Mouse (Mus musculus): ENCODE data around the gene Cd37. TPM values are rescaled to one million over a fixed set of nuclear protein-coding genes. Genes with fewer than 3 reads are reported as not detected.

Cd37 gene
- polyA plus RNA-seq (2017; shearing (Covaris generic)) = 607 TPM

DNA sequence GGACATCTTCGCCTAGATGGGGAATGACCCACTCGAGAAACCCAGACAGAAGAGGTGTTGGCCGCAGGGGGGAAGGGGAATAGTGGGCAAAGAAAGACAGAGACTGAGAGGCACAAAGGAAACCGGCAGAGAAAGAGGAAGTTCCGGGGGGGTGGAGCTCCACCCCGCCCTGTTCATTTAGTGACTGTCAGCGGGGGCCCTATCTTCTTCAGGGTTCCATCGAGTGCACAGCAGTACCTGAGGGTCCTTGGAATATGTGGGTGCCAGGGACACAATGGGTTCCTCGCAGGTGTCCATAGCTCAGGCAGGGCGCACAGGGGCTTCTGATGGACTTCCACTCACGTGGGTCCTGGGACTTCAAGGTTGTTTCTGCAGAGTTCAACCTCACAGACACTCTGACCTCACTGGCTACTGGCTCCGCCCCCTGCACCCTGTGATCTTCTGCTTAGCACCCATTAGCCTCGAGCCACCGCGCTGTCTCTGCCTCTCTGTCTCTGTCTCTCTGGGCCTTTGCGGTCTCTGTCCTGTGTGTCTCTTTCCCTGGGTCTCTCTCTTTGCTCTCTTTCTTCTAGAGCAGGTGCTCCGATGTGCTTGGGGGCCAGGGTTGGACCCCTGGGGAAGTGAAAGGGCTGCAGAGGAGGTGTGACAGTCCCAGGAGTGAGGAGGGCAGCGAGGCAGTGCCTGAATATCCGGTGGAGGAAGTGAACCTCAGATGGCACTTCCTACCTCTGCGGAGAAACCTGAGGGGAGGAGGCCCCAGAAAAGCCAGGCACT, at the start of gene Cd37:
Gene Cd37 (minus strand): TSS at position 393 of the 774 bp plus-strand sequence.

DNA sequence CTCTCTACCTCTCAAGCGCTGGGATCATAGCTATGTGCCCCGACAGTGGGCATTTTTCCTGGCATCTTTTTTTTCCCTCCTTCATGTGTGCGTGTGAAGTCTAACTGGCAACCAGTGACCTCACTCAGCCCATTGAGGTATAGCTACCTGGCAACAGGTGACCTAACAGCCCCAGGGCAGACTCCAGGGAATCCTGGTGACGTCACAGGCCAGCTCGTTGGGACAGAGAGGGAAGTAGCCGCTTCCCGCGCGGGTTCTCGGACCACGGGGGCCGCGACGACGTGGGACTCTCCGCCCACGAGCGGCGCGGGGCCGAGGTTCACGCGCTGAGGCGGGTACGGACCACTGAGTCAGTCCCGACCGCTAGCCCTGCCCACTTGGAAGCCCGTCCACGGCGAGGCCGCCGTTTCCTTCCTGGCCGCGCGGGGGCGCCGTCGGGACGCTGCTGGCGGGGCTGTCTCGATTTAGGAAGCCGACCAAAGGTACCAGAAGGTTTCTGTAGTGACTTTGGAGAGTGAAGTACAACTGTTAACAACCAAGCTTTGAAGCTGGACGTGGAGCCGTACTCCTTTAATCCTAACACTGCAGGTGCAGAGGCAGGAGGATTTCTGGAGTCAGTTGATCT, 38.3 kb upstream of the Cd37 start, which contains the start of gene Slc6a21:
Gene Slc6a21 (plus strand): TSS at position 378 of the 625 bp plus-strand sequence.

DNA sequence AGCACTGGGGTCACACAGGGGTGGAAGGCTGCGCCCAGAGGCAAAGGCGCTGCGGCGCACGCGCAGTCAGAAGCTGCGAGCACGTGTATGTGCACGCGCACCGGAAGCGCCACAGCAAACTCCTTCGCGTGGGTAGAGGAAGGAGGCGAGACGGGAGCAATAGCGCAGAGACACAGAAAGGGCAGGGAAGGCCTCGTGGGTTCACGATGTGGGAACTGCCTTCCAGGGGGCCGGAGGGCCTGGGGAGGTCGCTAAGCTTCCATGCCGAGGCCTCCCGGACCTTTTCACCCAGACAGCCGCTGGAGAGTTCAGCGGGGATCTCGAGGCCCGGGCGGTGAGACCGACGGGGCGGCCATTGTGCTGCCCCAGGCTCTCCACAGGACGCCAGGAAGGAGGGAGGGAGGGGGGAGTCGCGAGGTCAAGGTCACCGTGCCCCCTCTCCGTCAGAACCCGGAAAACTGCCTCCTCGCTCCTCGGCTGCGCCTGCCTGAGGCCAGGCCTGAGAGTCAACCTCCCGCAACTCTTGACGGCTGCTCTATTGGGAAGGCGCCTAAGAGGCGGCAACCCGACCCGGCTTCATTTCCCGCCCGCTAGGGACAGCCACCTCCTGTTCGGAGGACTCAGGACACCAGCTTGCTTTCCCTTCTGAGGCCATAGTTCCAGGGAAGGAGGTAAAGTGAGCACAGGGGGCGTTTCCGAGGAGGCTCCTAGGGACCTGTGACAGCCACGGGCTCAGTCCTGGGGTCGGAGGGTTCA, 1.9 kb upstream of the Cd37 start, which contains the start of gene Slc6a16:
Gene Slc6a16 (plus strand): TSS at position 453 of the 756 bp plus-strand sequence.

DNA sequence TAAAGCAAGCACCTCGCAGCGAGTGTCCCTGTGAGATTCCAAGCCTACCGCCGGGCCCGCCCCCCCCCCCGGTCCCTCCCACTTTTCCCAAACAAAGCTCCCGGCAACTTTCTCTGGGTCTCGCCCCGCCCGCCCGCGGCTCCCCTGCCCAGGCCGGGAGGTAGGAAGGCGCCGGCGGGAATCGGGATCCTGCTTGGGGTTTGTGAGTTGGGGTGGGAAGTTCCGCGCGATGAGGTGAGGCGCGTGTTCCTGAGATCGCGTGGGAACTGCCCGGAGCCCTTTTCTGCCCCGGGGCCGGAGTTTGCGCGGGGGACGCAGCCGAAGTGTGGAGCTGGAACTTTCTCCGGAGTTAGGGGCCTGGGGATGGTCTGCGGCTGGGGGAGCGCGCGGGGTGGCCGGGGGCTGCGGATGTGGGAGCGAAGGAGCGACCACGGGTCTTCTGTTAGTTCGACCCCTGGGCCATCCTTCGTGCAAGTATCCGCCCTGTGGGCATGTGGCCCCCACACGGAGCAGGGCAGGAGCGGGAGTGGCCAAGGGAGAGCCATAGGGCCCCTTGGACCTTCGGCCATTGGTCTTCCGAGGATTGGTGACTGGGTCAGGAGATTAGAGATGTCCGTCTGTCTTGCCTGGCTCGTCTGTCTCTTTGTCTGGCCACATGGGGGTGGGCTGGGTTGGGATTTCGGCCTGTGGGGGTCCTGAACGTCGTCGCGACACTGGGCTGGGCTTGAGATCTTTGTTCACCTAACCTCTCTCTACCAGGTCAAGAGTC, 23.1 kb downstream of the Cd37 start, which contains the start of gene Tead2:
Gene Tead2 (plus strand): TSS at position 81 of the 769 bp plus-strand sequence.

DNA sequence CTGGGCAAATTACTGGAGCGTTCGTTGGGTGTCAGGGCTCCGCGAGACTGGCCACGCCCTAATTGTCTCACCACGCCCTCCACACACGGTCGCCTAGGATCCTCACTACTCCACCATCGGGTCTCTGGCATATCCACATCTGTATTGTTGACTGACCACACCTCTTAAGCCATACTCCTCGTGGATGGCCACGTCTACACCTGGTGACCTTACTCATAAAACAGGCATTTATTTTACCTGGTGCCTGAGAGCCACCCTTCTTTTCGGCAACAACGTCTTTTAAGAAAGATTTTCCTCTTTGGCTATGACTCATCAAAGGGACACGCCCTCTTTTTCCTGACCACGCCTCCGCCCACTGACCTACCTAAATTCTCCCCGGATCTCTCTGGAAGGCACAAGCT, 27.1 kb downstream of the Cd37 start, which contains the start of gene Dkkl1:
Gene Dkkl1 (minus strand): TSS at position 297 of the 401 bp plus-strand sequence.

DNA sequence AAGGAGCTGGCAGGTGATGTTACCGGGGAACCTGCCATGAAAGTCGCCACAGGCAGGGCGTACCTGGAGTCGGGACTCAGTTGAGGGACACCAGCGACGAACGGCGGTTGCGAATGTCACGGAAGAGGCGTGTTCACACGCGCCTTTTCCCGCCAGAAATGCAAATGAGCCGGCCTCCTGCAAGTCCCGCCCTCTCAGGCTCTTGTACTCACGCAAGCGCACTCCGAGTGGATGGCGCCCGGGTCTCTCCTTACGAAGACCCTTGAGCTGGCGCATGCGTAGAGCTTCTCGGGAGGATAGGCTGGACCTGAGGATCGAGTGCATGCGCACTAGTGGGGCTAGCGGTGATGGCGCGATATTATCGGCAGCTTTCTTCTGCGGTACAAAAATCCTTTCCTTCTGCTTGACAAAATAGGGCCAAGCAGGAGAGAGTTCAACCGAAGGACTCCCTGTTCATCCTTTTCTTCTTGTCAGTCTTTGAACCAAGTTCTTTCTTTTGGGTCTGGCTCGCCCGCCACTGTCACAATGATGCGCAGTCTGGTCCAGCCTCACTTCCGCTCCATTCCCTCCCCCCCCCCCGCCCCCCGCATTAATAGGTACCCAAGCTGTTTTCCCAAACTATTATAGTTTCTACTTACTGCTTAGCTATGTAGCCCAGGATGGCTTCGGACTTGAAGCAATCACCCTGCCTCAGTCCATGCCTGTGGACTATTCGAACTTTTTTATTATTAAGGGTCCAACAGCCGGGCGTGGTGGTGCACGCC, 34.4 kb downstream of the Cd37 start, which contains the start of gene Ccdc155:
Gene Ccdc155 (minus strand): TSS at position 513 of the 764 bp plus-strand sequence.

Other genes starting within 250 kb of the Cd37 start
- gene Irf3, start 241.5 kb downstream of the Cd37 start, polyA plus RNA-seq (2017; shearing (Covaris generic)) = 235 TPM
- gene Bcl2l12, start 240.4 kb downstream of the Cd37 start, polyA plus RNA-seq (2017; shearing (Covaris generic)) = 35.8 TPM
- gene Scaf1, start 222.8 kb downstream of the Cd37 start, polyA plus RNA-seq (2017; shearing (Covaris generic)) = 38.8 TPM
- gene Rras, start 221.2 kb downstream of the Cd37 start, polyA plus RNA-seq (2017; shearing (Covaris generic)) = 24.1 TPM
- gene Prr12, start 186.2 kb downstream of the Cd37 start, polyA plus RNA-seq (2017; shearing (Covaris generic)) = 4.0 TPM
- 115 TPM for gene Nosip, start 176.7 kb downstream of the Cd37 start, polyA plus RNA-seq (2017; shearing (Covaris generic))
- 3.0 TPM for gene Prrg2, start 176.4 kb downstream of the Cd37 start, polyA plus RNA-seq (2017; shearing (Covaris generic))
- 10.7 TPM for gene Rcn3, start 146.9 kb downstream of the Cd37 start, polyA plus RNA-seq (2017; shearing (Covaris generic))
- gene Fcgrt, start 135.3 kb downstream of the Cd37 start, polyA plus RNA-seq (2017; shearing (Covaris generic)) = 2.8 TPM
- gene Rps11, start 114.7 kb downstream of the Cd37 start, polyA plus RNA-seq (2017; shearing (Covaris generic)) = 2,481 TPM
- gene Rpl13a, start 110.4 kb downstream of the Cd37 start, polyA plus RNA-seq (2017; shearing (Covaris generic)) = 2,316 TPM
- not detected for gene Gm45713, start 102.9 kb downstream of the Cd37 start, polyA plus RNA-seq (2017; shearing (Covaris generic))
- 309 TPM for gene Flt3l, start 102.7 kb downstream of the Cd37 start, polyA plus RNA-seq (2017; shearing (Covaris generic))
- 59.4 TPM for gene Pih1d1, start 84.8 kb downstream of the Cd37 start, polyA plus RNA-seq (2017; shearing (Covaris generic))
- 58.9 TPM for gene Aldh16a1, start 84.5 kb downstream of the Cd37 start, polyA plus RNA-seq (2017; shearing (Covaris generic))
- gene Slc17a7, start 75.2 kb downstream of the Cd37 start, polyA plus RNA-seq (2017; shearing (Covaris generic)) = 0.08 TPM
- not detected for gene Gfy, start 59.5 kb downstream of the Cd37 start, polyA plus RNA-seq (2017; shearing (Covaris generic))
- gene Pth2, start 58.1 kb downstream of the Cd37 start, polyA plus RNA-seq (2017; shearing (Covaris generic)) = not detected
- gene Ccdc155, start 34.2 kb downstream of the Cd37 start, polyA plus RNA-seq (2017; shearing (Covaris generic)) = 0.07 TPM
- 8.9 TPM for gene Dkkl1, start 27.0 kb downstream of the Cd37 start, polyA plus RNA-seq (2017; shearing (Covaris generic))
- gene Tead2, start 23.4 kb downstream of the Cd37 start, polyA plus RNA-seq (2017; shearing (Covaris generic)) = 4.9 TPM
- gene Slc6a16, start 2.0 kb upstream of the Cd37 start, polyA plus RNA-seq (2017; shearing (Covaris generic)) = not detected
- not detected for gene Slc6a21, start 38.4 kb upstream of the Cd37 start, polyA plus RNA-seq (2017; shearing (Covaris generic))
- 15.0 TPM for gene Trpm4, start 94.7 kb upstream of the Cd37 start, polyA plus RNA-seq (2017; shearing (Covaris generic))
- not detected for gene Hrc, start 96.2 kb upstream of the Cd37 start, polyA plus RNA-seq (2017; shearing (Covaris generic))
- gene Ppfia3, start 127.9 kb upstream of the Cd37 start, polyA plus RNA-seq (2017; shearing (Covaris generic)) = 0.30 TPM
- gene Lin7b, start 131.5 kb upstream of the Cd37 start, polyA plus RNA-seq (2017; shearing (Covaris generic)) = not detected
- 231 TPM for gene Snrnp70, start 156.6 kb upstream of the Cd37 start, polyA plus RNA-seq (2017; shearing (Covaris generic))
- not detected for gene Kcna7, start 166.5 kb upstream of the Cd37 start, polyA plus RNA-seq (2017; shearing (Covaris generic))
- gene Ntf5, start 174.6 kb upstream of the Cd37 start, polyA plus RNA-seq (2017; shearing (Covaris generic)) = 0.54 TPM
- not detected for gene Lhb, start 181.7 kb upstream of the Cd37 start, polyA plus RNA-seq (2017; shearing (Covaris generic))
- 13.9 TPM for gene Gys1, start 195.7 kb upstream of the Cd37 start, polyA plus RNA-seq (2017; shearing (Covaris generic))
- gene Ruvbl2, start 199.0 kb upstream of the Cd37 start, polyA plus RNA-seq (2017; shearing (Covaris generic)) = 74.6 TPM
- gene Ftl1, start 220.8 kb upstream of the Cd37 start, polyA plus RNA-seq (2017; shearing (Covaris generic)) = 2,110 TPM
- 289 TPM for gene Bax, start 227.8 kb upstream of the Cd37 start, polyA plus RNA-seq (2017; shearing (Covaris generic))
- gene Tulp2, start 242.8 kb upstream of the Cd37 start, polyA plus RNA-seq (2017; shearing (Covaris generic)) = 2.7 TPM
- gene Gm45808, start 247.7 kb upstream of the Cd37 start, polyA plus RNA-seq (2017; shearing (Covaris generic)) = 0.35 TPM
- 0.89 TPM for gene Dhdh, start 249.7 kb upstream of the Cd37 start, polyA plus RNA-seq (2017; shearing (Covaris generic))

All from CD4-positive, CD25-positive, alpha-beta regulatory T cell (primary cell).